Mouse (Mus musculus) ES-E14 (cell line): Measurements from ENCODE around the gene Fam25c. TPM values are rescaled to one million over a fixed set of nuclear protein-coding genes. Genes with fewer than 3 reads are reported as not detected.
A peak's percentile ranks its signal among the peaks of the same experiment; 100 is the strongest.
"Not testable (repeated sequence)": the region's sequence is repeated elsewhere in the genome, so short reads cannot be mapped to it uniquely, and the experiment has no call there.

Experiments
- DNase-seq: peaks from one replicate; pipeline ENCODE4 v3.0.0-alpha.2; 2013; ENCODE audit warnings: low read depth, low spot score
- H3K27ac ChIP-seq: 2 replicates; pipeline ENCODE4 v1.5.1; 2012; ENCODE audit warnings: low read depth, mild to moderate bottlenecking, low read length, moderate library complexity, mixed read lengths; ENCODE audit not compliant: poor library complexity, insufficient read depth, severe bottlenecking
- H3K36me3 ChIP-seq: 2 replicates; pipeline ENCODE4 v1.6.1; 2012; ENCODE audit warnings: mild to moderate bottlenecking, low read length, moderate library complexity, mixed read lengths; ENCODE audit not compliant: control insufficient read depth, poor library complexity, insufficient read depth, severe bottlenecking
- H3K4me1 ChIP-seq, 2 experiments: fragments of 150-350 bp in 1 of 2; sonication (generic) in 1 of 2; 2 replicates each; pipeline ENCODE4 v1.6.1; 2012; ENCODE audit warnings: low read length in 2 of 2, mild to moderate bottlenecking in 1 of 2, mixed read lengths in 1 of 2; ENCODE audit not compliant: control insufficient read depth in 2 of 2, insufficient read depth in 2 of 2, poor library complexity in 1 of 2
- H3K4me3 ChIP-seq, 2 experiments: fragments of 150-350 bp in 1 of 2; sonication (generic) in 1 of 2; 2 replicates each; pipeline ENCODE4 v1.5.1; 2012; ENCODE audit warnings: low read length in 2 of 2, low read depth in 1 of 2, mild to moderate bottlenecking in 1 of 2, mixed read lengths in 1 of 2; ENCODE audit not compliant: insufficient read depth in 1 of 2, poor library complexity in 1 of 2, severe bottlenecking in 1 of 2
- H3K9ac ChIP-seq: 2 replicates; pipeline ENCODE4 v1.6.1; 2012; ENCODE audit warnings: low read depth, mild to moderate bottlenecking, low read length, mixed read lengths; ENCODE audit not compliant: poor library complexity, insufficient read depth, severe bottlenecking
- H3K9me3 ChIP-seq: fragments of 150-350 bp; sonication (generic); 2 replicates; pipeline ENCODE4 v1.6.1; 2012; ENCODE audit warnings: low read depth, mild to moderate bottlenecking, low read length; ENCODE audit not compliant: control insufficient read depth, insufficient read depth
- CHD2 ChIP-seq: IDR thresholded peaks from 2 replicates; pipeline ENCODE4 v1.6.1; 2014; ENCODE audit warnings: mild to moderate bottlenecking, low read depth, low read length, inconsistent platforms
- HCFC1 ChIP-seq: IDR thresholded peaks from 2 replicates; pipeline ENCODE4 v1.6.1; 2012; ENCODE audit warnings: low read length, inconsistent platforms, borderline replicate concordance; ENCODE audit not compliant: insufficient read depth
- MAFK ChIP-seq: IDR thresholded peaks from 2 replicates; pipeline ENCODE4 v1.6.1; 2014; ENCODE audit warnings: mild to moderate bottlenecking, low read depth, low read length, inconsistent platforms; ENCODE audit not compliant: insufficient read depth
- ZC3H11A ChIP-seq: IDR thresholded peaks from 2 replicates; pipeline ENCODE4 v1.6.1; 2012; ENCODE audit warnings: low read depth, mild to moderate bottlenecking, inconsistent platforms, low read length, borderline replicate concordance
- ZNF384 ChIP-seq: IDR thresholded peaks from 2 replicates; pipeline ENCODE4 v1.6.1; 2012; ENCODE audit warnings: low read depth, low read length, inconsistent platforms
- in situ Hi-C, 2 experiments: fragments of 600-800 bp; cut with MboI; formaldehyde crosslinking; loops; one replicate each; pipeline ENCODE4 v1.15.1; 2025; ENCODE audit warnings: low sequenced_read_pairs in 2 of 2, inconsistent platforms in 1 of 2; ENCODE audit not compliant: unreplicated experiment in 2 of 2
- total RNA-seq: library from RNA; depleted of rRNA; stranded (reverse); fragments of 300-350 nt; gene quantifications from 2 replicates; pipeline ENCODE4 v1.2.3, GENCODE M21; 2012

Fam25c gene
- total RNA-seq, 1 experiment: 145 TPM

GRCm38 (mm10) chr14:34371763-34372162 is 16.5 kb upstream of the Fam25c start:
- Histone ChIP-seq H3K4me1 (peaks cover 7 to 35% of the 10 kb centered on the region in 2 experiments; a peak in 3 of 4 replicates), H3K9ac (no peak overlapping the region), H3K4me3 (no peak overlapping the region), H3K9me3 (no peaks in the 10 kb centered on the region), H3K36me3 (no peaks in the 10 kb centered on the region), H3K27ac (no peak overlapping the region)
- no peak for DNase-seq
- TF ChIP-seq ZC3H11A (no peak), MAFK (no peak), HCFC1 (no peak), ZNF384 (no peak), CHD2 (no peak)
- in situ Hi-C loops: no loop called here

- Histone ChIP-seq H3K36me3 (peaks cover under 1% of the 10 kb centered on the region; the same call in 1 of the 2 replicates), H3K4me1 (peaks cover 4 to 28% of the 10 kb centered on the region in 2 experiments; a peak in 2 of 4 replicates), H3K9me3 (no peaks in the 10 kb centered on the region), H3K4me3 (no peak overlapping the region), H3K27ac (no peak overlapping the region; the same call in 1 of the 2 replicates), H3K9ac (no peak overlapping the region)
- in situ Hi-C loops: no loop called here
- no peak for DNase-seq
- TF ChIP-seq HCFC1 (no peak), MAFK (no peak), ZC3H11A (no peak), CHD2 (no peak), ZNF384 (no peak)
Observed at GRCm38 (mm10) chr14:34370921-34371320, 15.7 kb upstream of the Fam25c start.

- Histone ChIP-seq H3K27ac (no peak overlapping the region), H3K36me3 (peaks cover 3% of the 10 kb centered on the region; the same call in 1 of the 2 replicates), H3K4me3 (no peak overlapping the region), H3K4me1 (peaks cover 4 to 23% of the 10 kb centered on the region in 2 experiments; a peak in 2 of 4 replicates), H3K9me3 (no peaks in the 10 kb centered on the region), H3K9ac (no peak overlapping the region)
- no peak for TF ChIP-seq HCFC1
- TF ChIP-seq CHD2: no peak
- no peak for TF ChIP-seq MAFK
- TF ChIP-seq ZNF384: no peak
- no peak for TF ChIP-seq ZC3H11A
- in situ Hi-C loops: no loop called here
- DNase-seq: no peak
Observed at GRCm38 (mm10) chr14:34370203-34370602, 15.0 kb upstream of the Fam25c start.

GRCm38 (mm10) chr14:34365147-34365507 is 9.9 kb upstream of the Fam25c start:
- H3K27ac ChIP-seq: peak overlapping the region; percentile 75
- no peak overlapping the region; a peak in 1 of 4 replicates for H3K4me3 ChIP-seq

GRCm38 (mm10) chr14:34364254-34365146 is 9.3 kb upstream of the Fam25c start:
- Histone ChIP-seq H3K4me3 (peak overlapping the region in 1 of 2 experiments; percentile 65; a peak in 2 of 4 replicates), H3K27ac (peak overlapping the region; percentile 97), H3K9ac (peak overlapping the region; percentile 78; the same call in 1 of the 2 replicates), H3K4me1 (peaks cover 13% of the 10 kb centered on the region in 2 experiments; a peak in 3 of 4 replicates)
- in situ Hi-C loops, H3K9me3 ChIP-seq, DNase-seq, H3K36me3 ChIP-seq: not testable (repeated sequence)

More at GRCm38 (mm10) chr14:34365147-34365507, 9.9 kb upstream of the Fam25c start:
- Histone ChIP-seq H3K36me3 (peaks cover 3% of the 10 kb centered on the region; the same call in 1 of the 2 replicates), H3K9me3 (no peaks in the 10 kb centered on the region), H3K9ac (peak overlapping the region; percentile 4; the same call in 1 of the 2 replicates), H3K4me1 (peaks cover 12 to 13% of the 10 kb centered on the region in 2 experiments; a peak in 3 of 4 replicates)
- DNase-seq: no peak
- in situ Hi-C loops: no loop called here
- TF ChIP-seq ZC3H11A (no peak), CHD2 (no peak), MAFK (no peak), ZNF384 (no peak), HCFC1 (no peak)
